ENCODE assay signal across 8 mouse cellular contexts in the genomic region with DNA sequence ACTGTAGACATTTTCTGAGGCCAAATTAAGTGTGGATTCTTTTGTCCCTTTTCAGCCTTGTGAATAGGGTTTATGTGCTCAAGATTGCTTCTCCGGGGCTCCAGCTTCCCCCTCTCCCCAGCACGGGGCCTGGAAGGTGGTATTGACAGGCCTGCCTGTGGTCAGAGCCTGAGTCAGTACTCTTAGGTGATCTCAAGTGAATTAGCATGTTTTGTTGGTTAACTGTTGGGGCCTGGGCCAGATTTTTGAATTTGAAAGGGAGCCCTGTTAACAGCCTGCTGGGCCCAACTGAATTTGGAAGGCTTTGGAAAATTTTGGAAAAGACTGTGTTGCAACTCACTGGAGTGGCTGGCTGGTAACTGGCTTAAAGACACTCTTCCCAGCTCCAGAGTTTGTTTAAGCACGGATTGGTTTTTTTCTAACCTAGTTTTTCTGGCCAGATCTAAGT. TPM values are rescaled to one million over a fixed set of nuclear protein-coding genes. Genes with fewer than 3 reads are reported as not detected.
DNase-seq lines count a peak whose midpoint lies in the region; ATAC-seq and TF ChIP-seq lines count a peak whose summit lies in the region.

No protein-coding gene starts in this region.

- 0 out of 2 replicates have a peak, but pooled peaks cover 3% of the 10 kb centered on the region for H3K36me3 ChIP-seq in kidney, postnatal 0 days (ENCODE audit: insufficient read depth, low read length)
- peaks cover 21% of the 10 kb centered on the region; the same call in 1 of the 2 replicates for H3K36me3 ChIP-seq in embryonic facial prominence, embryonic 14.5 days (ENCODE audit: control insufficient read depth, insufficient read depth, low read length)
- H3K36me3 ChIP-seq in heart, embryonic 14.5 days (ENCODE audit: control insufficient read depth, insufficient read depth, low read length): peaks cover 25% of the 10 kb centered on the region
- H3K36me3 ChIP-seq in limb, embryonic 10.5 days: peaks cover 46% of the 10 kb centered on the region
- peaks cover 14% of the 10 kb centered on the region for H3K36me3 ChIP-seq in midbrain, embryonic 13.5 days

- no peak for TF ChIP-seq CTCF in kidney, postnatal 0 days (IDR thresholded peaks at IDR 0.05; ENCODE audit: low read depth)

- no peak for ATAC-seq in kidney, postnatal 0 days (replicated peaks; ENCODE audit: low FRiP score, low read depth)
- ATAC-seq in embryonic facial prominence, embryonic 14.5 days (ENCODE audit: low read depth): no peak
- ATAC-seq in heart, embryonic 14.5 days (ENCODE audit: insufficient number of reproducible peaks, insufficient read depth, low FRiP score, low read depth): no peak
- no peak for ATAC-seq in midbrain, embryonic 13.5 days

- DNase-seq in kidney, postnatal 0 days (ENCODE audit: low spot score): no peak
- no peak for DNase-seq in kidney, adult 11 months
- peak; percentile 72 for DNase-seq in adrenal gland, postnatal 10 days
- peak; percentile 67 for DNase-seq in embryonic facial prominence, embryonic 14.5 days (ENCODE audit: low spot score)
- peak; percentile 43 for DNase-seq in limb, embryonic 10.5 days (ENCODE audit: low spot score)
- DNase-seq in spleen, postnatal 10 days (ENCODE audit: low spot score in 2 of 2): no peak

- WGBS in kidney, postnatal 0 days: 4% methylated on average over 3 of the region's 3 CpGs
- WGBS in embryonic facial prominence, embryonic 14.5 days: 0% methylated on average over 3 of the region's 3 CpGs
- WGBS in heart, embryonic 14.5 days: 3% methylated on average over 3 of the region's 3 CpGs
- WGBS in limb, embryonic 10.5 days: 3% methylated on average over 3 of the region's 3 CpGs
- WGBS in midbrain, embryonic 13.5 days: 0% methylated on average over 3 of the region's 3 CpGs

- no peaks in the 10 kb centered on the region for H3K27me3 ChIP-seq in kidney, postnatal 0 days (ENCODE audit: insufficient read depth, low read length)
- no peaks in the 10 kb centered on the region for H3K27me3 ChIP-seq in embryonic facial prominence, embryonic 14.5 days (replicated peaks; ENCODE audit: control insufficient read depth, insufficient read depth, low read length)
- H3K27me3 ChIP-seq in heart, embryonic 14.5 days (ENCODE audit: control insufficient read depth, insufficient read depth, low read length): no peaks in the 10 kb centered on the region
- H3K27me3 ChIP-seq in limb, embryonic 10.5 days (ENCODE audit: low read depth, poor library complexity, severe bottlenecking): no peaks in the 10 kb centered on the region
- no peaks in the 10 kb centered on the region for H3K27me3 ChIP-seq in midbrain, embryonic 13.5 days

- peak overlapping the region; percentile 72 for H3K4me2 ChIP-seq in kidney, postnatal 0 days (ENCODE audit: low read length)
- peak overlapping the region; percentile 75 for H3K4me2 ChIP-seq in embryonic facial prominence, embryonic 14.5 days (ENCODE audit: low read depth, low read length)
- peak overlapping the region; percentile 70 for H3K4me2 ChIP-seq in heart, embryonic 14.5 days (ENCODE audit: low read length)
- H3K4me2 ChIP-seq in midbrain, embryonic 13.5 days (replicated peaks): peak overlapping the region; percentile 96

- H3K4me1 ChIP-seq in kidney, postnatal 0 days (replicated peaks; ENCODE audit: insufficient read depth, low read length): peaks cover 18% of the 10 kb centered on the region
- H3K4me1 ChIP-seq in embryonic facial prominence, embryonic 14.5 days (ENCODE audit: control insufficient read depth, insufficient read depth, low read length): peaks cover 50% of the 10 kb centered on the region
- peaks cover 11 to 48% of the 10 kb centered on the region in 2 experiments for H3K4me1 ChIP-seq in heart, embryonic 14.5 days (ENCODE audit: control insufficient read depth in 2 of 2, insufficient read depth in 2 of 2, low read length in 2 of 2)
- peaks cover 58% of the 10 kb centered on the region for H3K4me1 ChIP-seq in limb, embryonic 10.5 days
- peaks cover 67% of the 10 kb centered on the region for H3K4me1 ChIP-seq in midbrain, embryonic 13.5 days (replicated peaks)

- H3K9me3 ChIP-seq in kidney, postnatal 0 days (replicated peaks; ENCODE audit: low read length): no peaks in the 10 kb centered on the region
- no peaks in the 10 kb centered on the region for H3K9me3 ChIP-seq in embryonic facial prominence, embryonic 14.5 days (ENCODE audit: control insufficient read depth, low read length)
- H3K9me3 ChIP-seq in heart, embryonic 14.5 days (ENCODE audit: control insufficient read depth, low read length): no peaks in the 10 kb centered on the region
- H3K9me3 ChIP-seq in limb, embryonic 10.5 days (replicated peaks): no peaks in the 10 kb centered on the region
- no peaks in the 10 kb centered on the region for H3K9me3 ChIP-seq in midbrain, embryonic 13.5 days

- peak overlapping the region; percentile 98 for H3K27ac ChIP-seq in kidney, postnatal 0 days
- peak overlapping the region; percentile 98 for H3K27ac ChIP-seq in embryonic facial prominence, embryonic 14.5 days (replicated peaks; ENCODE audit: low read depth, low read length)
- H3K27ac ChIP-seq in heart, embryonic 14.5 days (replicated peaks in 1 of 2; ENCODE audit: control insufficient read depth in 1 of 2, insufficient read depth in 1 of 2, low read depth in 2 of 2, low read length in 2 of 2): peak overlapping the region; percentile 96 to 98
- peak overlapping the region; percentile 100 for H3K27ac ChIP-seq in limb, embryonic 10.5 days
- peak overlapping the region; percentile 100 for H3K27ac ChIP-seq in midbrain, embryonic 13.5 days

- peak overlapping the region; percentile 99 for H3K9ac ChIP-seq in kidney, postnatal 0 days (ENCODE audit: low read depth, low read length)
- peak overlapping the region; percentile 100 for H3K9ac ChIP-seq in embryonic facial prominence, embryonic 14.5 days (ENCODE audit: low read depth, low read length)
- H3K9ac ChIP-seq in heart, embryonic 14.5 days (ENCODE audit: low read length): peak overlapping the region; percentile 99
- H3K9ac ChIP-seq in midbrain, embryonic 13.5 days (replicated peaks): peak overlapping the region; percentile 100

- H3K4me3 ChIP-seq in kidney, postnatal 0 days (replicated peaks; ENCODE audit: low read depth, low read length): peak overlapping the region; percentile 97
- peak overlapping the region; percentile 100 for H3K4me3 ChIP-seq in embryonic facial prominence, embryonic 14.5 days (ENCODE audit: low read depth, low read length)
- peak overlapping the region; percentile 96 to 99 for H3K4me3 ChIP-seq in heart, embryonic 14.5 days (ENCODE audit: control insufficient read depth in 1 of 2, insufficient read depth in 1 of 2, low read depth in 1 of 2, low read length in 2 of 2)
- peak overlapping the region; percentile 96 for H3K4me3 ChIP-seq in limb, embryonic 10.5 days
- peak overlapping the region; percentile 90 for H3K4me3 ChIP-seq in midbrain, embryonic 13.5 days (replicated peaks)

RNA-seq across cellular contexts. Expression of gene Map4k4, which starts 2.0 kb away (rescaled TPM):
- polyA plus RNA-seq in kidney, postnatal 0 days (2015; fragmentation: Nextera tagmentation; extraction: Ambion mirVana): 14.4 and 16.2 TPM in 2 replicates
- 100 to 1,000 TPM; 138 to 167 TPM for total RNA-seq in adrenal gland, postnatal 10 days (2021)
- polyA plus RNA-seq in embryonic facial prominence, embryonic 14.5 days (2014; fragmentation: Nextera tagmentation; extraction: Ambion mirVana): 27.8 and 32.4 TPM in 2 replicates
- polyA plus RNA-seq in heart, embryonic 14.5 days (2014; fragmentation: Nextera tagmentation; extraction: Ambion mirVana): 28.9 and 34.5 TPM in 2 replicates
- 33.8 and 45.4 TPM in 2 replicates for polyA plus RNA-seq in limb, embryonic 10.5 days (2016; fragmentation: Nextera tagmentation; extraction: Ambion mirVana)
- 49.0 and 58.2 TPM in 2 replicates for polyA plus RNA-seq in midbrain, embryonic 13.5 days (2015; fragmentation: Nextera tagmentation; extraction: Ambion mirVana)

Comparison
In these comparisons a context has a peak if more than half of its experiments do, and no peak if none do; other contexts are left out.
1. DNase-seq: peak in adrenal gland, postnatal 10 days (single experiment), embryonic facial prominence, embryonic 14.5 days (single experiment) and limb, embryonic 10.5 days (single experiment); none in kidney, postnatal 0 days (single experiment), kidney, adult 11 months (single experiment) and spleen, postnatal 10 days (0 of 2).
2. Peak in every context shown above with its lines, with median percentiles within 50 percentile points of each other: H3K27ac ChIP-seq, H3K4me2 ChIP-seq, H3K4me3 ChIP-seq and H3K9ac ChIP-seq.